Mouse (Mus musculus): ENCODE results near the gene Mfap1b.
"Not testable (repeated sequence)": the region's sequence is repeated elsewhere in the genome, so short reads cannot be mapped to it uniquely, and the experiment has no call there.

- TF ChIP-seq POLR2A (IDR thresholded peaks at IDR 0.05; ENCODE audit: extremely low read depth, insufficient read depth, low read length); CTCF (IDR thresholded peaks at IDR 0.05; ENCODE audit: low read depth, low read length): not testable (repeated sequence)
These were observed 1.4 kb upstream of the Mfap1b start for GRCm38 (mm10) chr2:121475306-121475705.
